Mouse (Mus musculus) liver, adult (tissue): ENCODE results near the gene Depdc1b.

Experiments
- GATA4 ChIP-seq: IDR thresholded peaks from 2 replicates; pipeline ENCODE4 v1.6.1; 2014; ENCODE audit warnings: mild to moderate bottlenecking, low read length; ENCODE audit not compliant: insufficient replicate concordance

Depdc1b gene

DNA sequence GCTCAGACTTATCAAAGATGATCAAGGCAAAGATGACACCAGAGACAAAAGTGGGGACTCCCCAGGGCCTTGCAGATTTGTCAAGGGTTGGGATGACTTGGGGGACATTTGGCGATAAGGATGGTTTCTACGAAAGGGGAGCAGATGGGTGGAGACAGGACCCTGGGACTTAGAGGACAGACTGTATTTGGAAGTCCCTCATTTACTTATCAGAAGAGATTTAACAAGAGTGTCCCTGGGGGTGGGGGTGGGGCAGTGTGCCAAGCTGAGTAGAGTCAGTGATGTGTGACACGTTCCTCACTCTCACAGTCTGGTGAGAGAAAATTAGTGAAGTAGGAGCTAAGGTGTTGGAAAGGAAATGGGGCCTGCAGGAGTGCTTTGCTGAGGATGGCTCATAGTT lies 42.1 kb downstream of the Depdc1b start:
- no peak for TF ChIP-seq GATA4

DNA sequence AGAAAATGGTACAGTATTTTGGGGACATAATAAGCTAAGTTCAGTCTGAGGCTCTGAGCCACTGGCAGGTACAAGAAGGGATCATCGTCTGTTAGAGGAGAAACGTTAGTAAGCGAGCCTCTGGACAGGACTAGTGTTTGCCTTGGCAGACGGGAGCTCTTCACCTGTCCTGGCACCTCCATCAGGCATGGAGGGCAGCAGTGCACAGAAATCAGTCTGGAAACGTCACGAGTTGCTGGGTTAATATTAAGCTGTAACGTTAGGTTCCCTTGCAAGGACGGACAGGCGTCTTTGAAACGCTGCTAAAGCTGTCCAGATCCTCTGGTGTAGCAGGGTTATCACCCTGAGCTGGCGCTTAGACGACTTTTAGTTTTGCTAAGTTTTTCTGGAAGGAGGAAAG lies 51.4 kb downstream of the Depdc1b start:
- TF ChIP-seq GATA4: no peak

DNA sequence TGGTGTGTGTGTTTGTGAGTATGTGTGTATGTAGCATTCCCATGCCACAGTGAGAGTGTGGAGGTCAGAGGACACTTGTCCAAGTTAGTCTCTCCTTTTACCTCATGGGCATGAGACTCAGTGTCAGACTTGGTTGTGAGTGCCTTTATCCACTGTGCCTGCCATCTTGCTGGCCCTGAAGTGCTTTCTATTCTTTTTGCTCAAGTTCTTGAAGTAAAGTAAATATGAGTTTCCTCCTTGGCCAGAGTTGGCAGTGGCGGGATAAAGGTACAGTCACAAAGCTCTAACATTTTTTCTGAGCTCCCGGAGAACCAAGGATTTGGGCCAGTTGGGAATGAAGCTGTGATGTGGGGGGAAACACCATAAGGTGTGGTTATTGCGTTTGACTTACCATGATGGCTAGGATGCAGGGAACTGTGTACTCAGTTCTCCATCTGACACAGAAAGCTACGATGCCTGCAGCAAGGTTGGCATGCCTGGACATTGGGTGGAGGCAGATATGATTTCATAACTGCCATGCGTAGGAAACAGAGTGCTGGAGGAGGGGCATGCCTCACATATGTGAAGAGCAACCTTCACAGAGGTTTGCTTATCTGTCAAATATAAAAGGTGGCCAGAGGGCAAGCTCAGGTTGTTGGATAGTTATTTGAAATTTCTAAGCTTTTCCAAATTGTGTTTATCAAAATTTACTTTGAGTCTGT lies 54.3 kb downstream of the Depdc1b start:
- TF ChIP-seq GATA4: no peak

DNA sequence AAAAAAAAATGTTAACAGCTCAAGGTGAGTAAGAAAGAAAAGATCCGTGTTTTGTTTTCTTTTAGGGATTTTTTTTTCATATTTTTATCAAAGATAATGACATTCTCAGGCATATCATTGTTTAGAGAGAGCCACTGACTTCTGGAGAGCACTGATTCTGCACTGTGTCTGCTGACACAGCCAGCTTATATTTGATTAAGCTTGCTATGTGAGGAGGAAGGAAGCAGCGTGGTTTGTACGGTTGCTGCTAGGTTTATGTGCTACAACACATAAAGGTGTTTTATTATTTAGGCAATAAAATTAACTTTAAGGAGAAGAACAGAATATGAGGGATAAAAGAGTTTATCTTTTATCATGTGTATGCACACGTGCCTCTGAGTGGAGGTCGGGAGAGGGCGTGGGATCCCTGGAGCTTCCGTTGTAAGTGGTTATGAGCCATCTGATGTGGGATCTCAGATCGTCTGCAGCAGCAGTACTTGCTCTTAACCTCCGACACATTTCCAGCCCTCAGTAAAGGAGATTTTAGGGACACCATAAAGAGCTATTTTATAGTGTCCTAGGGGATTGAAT lies 55.3 kb downstream of the Depdc1b start:
- TF ChIP-seq GATA4: no peak

DNA sequence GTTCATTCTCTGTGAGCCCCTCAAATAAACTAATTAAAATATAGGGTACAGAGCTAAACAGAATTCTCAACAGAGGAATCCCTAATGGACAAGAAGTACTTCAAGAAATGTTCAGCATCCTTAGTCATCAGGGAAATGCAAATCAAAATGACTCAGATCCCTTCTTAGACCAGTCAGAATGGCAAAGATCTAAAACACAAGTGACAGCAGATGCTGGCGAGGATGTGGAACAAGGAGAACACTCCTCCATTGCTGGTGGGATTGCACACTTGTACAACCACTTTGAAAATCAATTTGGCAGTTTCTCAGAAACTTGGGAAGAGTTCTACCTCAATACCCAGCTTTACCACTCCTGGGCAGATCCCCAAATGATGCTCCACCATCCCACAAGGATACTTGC lies 57.1 kb downstream of the Depdc1b start:
- TF ChIP-seq GATA4: no peak

DNA sequence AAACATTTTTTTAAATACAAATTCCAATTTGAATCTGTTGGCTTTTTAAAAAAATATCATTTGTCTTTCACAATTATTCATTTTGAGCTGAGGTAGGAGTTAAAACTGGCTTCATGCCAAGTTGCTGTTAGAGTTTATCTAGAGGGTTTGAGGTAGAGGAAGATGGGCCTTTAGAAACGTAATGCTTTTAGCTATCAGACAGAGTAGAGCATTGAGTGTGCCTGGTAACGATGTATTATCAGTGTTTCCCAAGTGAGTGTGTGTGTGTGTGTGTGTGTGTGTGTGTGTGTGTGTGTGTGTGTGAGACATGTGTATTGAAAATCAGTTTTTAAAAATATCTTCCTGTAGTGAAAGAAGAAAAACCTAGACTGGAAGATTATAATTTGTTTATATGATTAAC lies 60.5 kb downstream of the Depdc1b start:
- TF ChIP-seq GATA4: no peak

DNA sequence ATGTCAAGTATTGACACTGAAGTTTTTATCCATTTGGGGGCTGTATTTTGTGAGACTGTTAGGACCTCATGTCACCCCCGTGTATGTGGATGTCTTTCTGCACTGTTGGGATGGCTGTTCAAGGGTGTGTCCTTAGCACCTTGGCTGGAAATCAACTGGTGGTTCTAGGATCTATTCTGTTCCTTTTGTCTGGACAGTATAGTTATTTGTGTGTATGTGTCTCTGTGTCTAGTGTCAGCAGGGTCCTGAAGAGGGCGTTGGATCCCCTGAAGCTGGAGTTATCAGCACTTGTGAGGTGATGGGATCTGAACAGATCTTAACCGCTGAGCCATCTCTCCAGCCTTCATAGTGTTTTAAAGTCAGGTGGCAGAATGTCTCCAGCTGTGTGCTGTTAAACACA lies 65.0 kb downstream of the Depdc1b start:
- no peak for TF ChIP-seq GATA4

DNA sequence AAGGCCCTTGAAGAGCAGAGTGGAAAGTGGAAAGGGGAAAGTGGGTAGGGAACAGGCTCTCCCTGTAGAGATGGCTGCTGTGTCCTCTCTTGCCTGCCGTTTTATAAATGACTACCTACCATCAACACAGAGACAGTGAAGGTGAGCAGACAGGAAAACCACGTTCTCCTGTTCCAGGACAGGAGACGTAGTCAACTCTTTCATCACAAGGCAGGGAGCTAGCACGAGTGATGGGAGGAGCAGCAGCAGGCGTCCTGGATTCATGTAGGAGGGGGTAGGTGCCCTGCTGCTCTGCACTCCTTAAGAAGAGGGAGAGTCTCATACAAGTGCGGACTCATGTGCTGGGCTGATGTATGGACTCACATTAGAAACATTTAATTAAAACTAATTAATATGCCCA lies 66.9 kb downstream of the Depdc1b start:
- no peak for TF ChIP-seq GATA4

DNA sequence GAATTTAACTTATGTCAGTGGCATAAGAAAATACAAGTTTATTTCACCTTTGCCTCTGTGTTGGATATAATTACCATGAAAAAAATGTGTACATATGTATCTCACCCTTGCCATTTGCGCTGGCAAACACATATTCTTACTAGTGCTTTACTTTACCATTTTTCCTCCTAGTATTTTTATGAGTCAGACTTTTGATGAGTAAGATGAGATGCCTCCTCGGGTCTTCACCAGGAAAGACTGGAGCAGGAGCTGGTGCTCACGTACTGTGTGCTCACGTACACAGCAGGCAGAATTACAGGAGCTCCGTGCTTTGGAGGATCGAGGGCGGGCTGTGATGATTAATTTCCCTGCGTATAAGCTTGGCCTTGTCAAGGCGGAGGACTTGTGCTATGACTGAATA lies 69.9 kb downstream of the Depdc1b start:
- TF ChIP-seq GATA4: no peak

DNA sequence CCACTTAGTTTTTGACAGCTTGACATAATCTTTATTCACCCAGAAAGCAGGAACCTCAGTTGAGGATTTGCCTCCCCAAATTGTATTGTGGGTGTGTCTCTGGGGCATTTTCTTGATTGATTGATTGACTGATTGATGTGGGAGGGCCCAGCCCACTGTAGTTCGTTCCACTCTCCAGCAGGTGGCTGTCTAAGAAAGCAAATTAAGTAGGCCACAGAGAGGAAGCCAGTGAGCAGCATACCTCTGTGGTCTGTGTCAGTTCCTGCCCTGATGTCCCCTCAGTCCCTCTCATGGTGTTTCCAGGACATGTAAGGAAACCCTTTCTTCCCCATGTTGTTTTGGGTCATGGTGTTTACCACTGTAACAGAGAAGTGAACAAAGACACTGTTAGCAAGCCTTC lies 74.4 kb downstream of the Depdc1b start:
- no peak for TF ChIP-seq GATA4

DNA sequence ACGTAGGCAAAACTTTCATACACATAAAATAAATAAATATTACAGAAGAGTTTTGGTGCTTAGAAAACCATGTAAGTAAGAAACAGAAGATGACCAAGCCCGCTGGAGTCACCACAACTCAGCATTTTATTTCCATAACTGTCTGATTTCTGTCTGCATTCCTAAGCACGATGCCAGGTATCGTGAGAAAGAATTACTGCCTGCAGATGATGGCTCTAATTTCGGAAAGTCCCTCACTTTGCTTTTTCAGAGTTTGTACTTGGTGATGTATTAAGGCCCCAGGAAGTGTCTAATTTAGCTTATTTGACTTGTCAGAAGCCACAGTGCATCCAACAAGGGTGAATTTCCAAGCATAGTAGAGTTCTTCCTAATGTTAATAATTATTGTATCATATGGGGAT lies 87.1 kb downstream of the Depdc1b start:
- TF ChIP-seq GATA4: no peak

DNA sequence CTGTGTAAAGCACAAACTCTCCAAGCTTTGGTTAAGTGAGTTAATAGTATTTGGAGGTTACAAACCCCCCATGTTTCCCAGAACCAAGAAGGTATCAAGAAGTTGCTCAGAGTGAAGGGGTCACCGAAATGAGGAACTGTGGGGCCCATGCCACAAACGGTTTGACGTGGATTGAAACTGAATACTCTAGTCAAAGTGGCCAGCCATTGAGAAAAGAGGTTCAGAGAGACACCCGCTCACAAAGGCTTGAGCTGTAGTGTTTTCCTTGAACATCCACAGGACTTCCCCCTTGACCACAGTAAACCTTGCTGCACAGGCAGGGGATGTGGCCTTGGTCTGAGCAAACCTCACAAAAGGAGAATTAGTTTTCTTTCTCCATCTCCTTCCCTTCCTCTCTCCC lies 88.2 kb downstream of the Depdc1b start:
- TF ChIP-seq GATA4: no peak

DNA sequence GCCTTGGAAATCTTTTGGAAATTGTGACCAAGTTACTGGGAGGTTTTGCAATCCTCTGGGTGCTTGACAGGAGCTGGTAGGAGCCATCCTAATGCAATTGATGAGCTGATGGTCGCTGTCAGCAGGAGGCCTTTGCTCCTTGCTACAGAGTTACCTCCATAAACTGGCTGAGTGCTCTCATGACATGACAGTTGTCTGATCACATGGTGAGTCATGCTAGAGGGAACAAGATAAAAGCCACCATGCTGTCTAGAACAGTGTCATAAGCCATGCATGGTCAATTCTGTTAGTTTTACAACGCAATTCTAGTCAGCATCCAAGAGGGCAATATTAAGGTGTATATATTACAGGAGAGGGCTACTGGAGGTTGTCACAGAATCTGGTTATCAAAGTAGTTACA lies 99.3 kb downstream of the Depdc1b start:
- TF ChIP-seq GATA4: no peak

DNA sequence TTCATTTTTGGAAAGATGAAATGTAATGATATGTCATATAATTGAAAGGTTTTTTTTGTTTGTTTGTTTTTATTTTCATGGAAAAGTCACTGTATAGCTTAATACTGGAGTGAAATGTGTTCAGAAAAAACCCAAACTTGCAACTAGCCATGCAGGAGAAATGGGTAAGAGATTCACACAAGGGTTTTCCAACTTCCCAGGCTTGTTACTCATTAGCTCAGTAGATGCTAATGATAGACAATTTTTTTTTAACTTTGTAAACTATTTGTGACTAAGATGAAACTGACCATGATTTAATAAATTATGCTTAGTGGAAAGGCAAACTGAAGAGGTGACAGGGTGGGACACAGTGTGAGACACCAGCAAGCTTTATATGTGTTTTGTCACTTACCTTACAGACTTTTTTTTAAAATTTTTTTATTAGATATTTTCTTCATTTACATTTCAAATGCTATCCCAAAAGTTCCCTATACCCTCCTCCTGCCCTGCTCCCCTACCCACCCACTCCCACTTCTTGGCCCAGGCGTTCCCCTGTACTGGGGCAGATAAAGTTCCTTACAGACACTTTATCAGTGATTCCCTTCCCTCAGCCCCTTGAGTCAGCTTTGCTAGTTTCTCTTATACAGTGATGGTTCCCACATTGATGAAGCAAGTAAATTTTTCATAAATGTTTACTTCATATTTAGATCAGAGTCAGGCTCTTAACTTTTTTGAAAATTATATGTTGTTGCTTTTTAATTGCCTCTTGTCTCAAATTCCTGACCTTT lies 102.8 kb downstream of the Depdc1b start:
- TF ChIP-seq GATA4: no peak

DNA sequence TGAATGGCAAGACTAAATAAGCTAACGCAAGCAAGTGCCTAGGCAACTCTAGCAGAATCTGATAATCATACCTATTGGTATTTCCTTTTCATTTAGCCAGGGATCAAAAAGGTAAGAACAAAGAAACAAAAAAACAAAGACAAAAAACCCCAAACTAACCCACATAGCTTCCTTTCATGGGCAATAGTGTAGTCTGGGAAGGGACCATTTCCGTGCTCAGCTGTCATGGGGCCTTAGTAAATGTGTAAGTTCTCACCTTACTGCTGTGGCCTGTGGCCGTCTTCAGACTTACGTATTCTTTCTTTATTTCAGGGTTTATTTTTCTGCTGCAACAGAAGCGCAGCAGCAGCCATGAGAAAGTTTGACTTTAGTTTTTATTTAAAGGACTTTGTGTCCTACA lies 110.2 kb downstream of the Depdc1b start:
- no peak for TF ChIP-seq GATA4

DNA sequence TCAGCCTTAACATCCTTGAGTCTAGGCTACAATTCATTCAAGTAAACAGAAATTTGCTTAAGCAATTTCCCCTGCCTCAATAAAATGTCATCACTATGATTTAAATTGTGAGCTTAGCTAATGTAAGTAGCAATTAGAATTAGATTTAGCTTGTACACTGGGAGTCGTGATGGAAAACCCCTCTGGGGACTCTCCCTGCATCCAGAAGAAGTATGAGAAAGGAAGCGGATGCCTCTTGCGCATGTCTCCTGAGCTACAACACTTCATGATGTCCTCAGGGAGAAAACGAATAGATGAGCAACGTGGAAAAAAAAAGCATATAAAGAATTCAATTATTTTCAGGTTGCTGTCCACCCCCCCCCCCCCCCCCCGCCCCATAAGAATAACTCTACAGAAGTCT lies 112.7 kb downstream of the Depdc1b start:
- no peak for TF ChIP-seq GATA4
